Mouse (Mus musculus) liver, embryonic 14.5 days (tissue): ENCODE results near the gene Jam3.

ENCODE experiments used
- CTCF ChIP-seq: IDR thresholded peaks from 2 replicates; pipeline ENCODE4 v1.5.1; 2016; ENCODE audit warnings: antibody characterized with exemption, low read depth, control low read depth
- EP300 ChIP-seq: IDR thresholded peaks from 2 replicates; pipeline ENCODE4 v1.6.1; 2016; ENCODE audit warnings: antibody characterized with exemption, low read depth

- TF ChIP-seq CTCF (no peak), EP300 (no peak)
These were observed 7.3 kb downstream of the Jam3 start for GRCm38 (mm10) chr9:27147946-27148345.
